Mouse (Mus musculus): Measurements from ENCODE around the gene Gm28230.

GRCm38 (mm10) chr2:74710929-74711543 lies 15.5 kb upstream of the Gm28230 start:
- no peak for TF ChIP-seq CTCF (IDR thresholded peaks at IDR 0.05 in 2 of 3, conservative IDR thresholded peaks at IDR 0.05 in 1 of 3; ENCODE audit: control insufficient read depth in 1 of 3, insufficient read depth in 1 of 3, low read depth in 2 of 3, low read length in 3 of 3, poor library complexity in 1 of 3, severe bottlenecking in 1 of 3)
- no peak for TF ChIP-seq USF1 (IDR thresholded peaks at IDR 0.05; ENCODE audit: low read depth, low read length)
- TF ChIP-seq POLR2A (IDR thresholded peaks at IDR 0.05; ENCODE audit: control insufficient read depth in 1 of 2, insufficient read depth in 1 of 2, low read depth in 1 of 2, low read length in 2 of 2, poor library complexity in 1 of 2) = no peak
- TF ChIP-seq ZMIZ1 (IDR thresholded peaks at IDR 0.05; ENCODE audit: low read depth, low read length) = no peak
- TF ChIP-seq GATA1 (IDR thresholded peaks at IDR 0.05; ENCODE audit: low read depth, low read length) = no peak
- no peak for TF ChIP-seq GABPA (IDR thresholded peaks at IDR 0.05; ENCODE audit: low read depth, low read length)
- no peak for TF ChIP-seq EP300 (IDR thresholded peaks at IDR 0.05; ENCODE audit: low read depth in 1 of 2, low read length in 2 of 2)
- TF ChIP-seq ZKSCAN1 (IDR thresholded peaks at IDR 0.05; ENCODE audit: low read depth, low read length) = no peak
